Mouse (Mus musculus) kidney, adult 2 months (tissue): ENCODE results near the gene Ganab.
A peak's percentile ranks its signal among the peaks of the same experiment; 100 is the strongest.

Source experiments
- CTCF ChIP-seq: fragments of 200-500 bp; conservative IDR thresholded peaks from 2 replicates; pipeline ENCODE4 v1.5.1; 2011; ENCODE audit warnings: low read depth, mild to moderate bottlenecking, control low read depth, low read length, moderate library complexity, mixed read lengths; ENCODE audit not compliant: insufficient read depth, insufficient read length
- POLR2A ChIP-seq: fragments of 200-500 bp; IDR thresholded peaks from one replicate; pipeline ENCODE4 v1.6.1; 2011; ENCODE audit warnings: low read depth, low read length, control low read depth

- TF ChIP-seq CTCF, result peak; percentile 86
- no peak for TF ChIP-seq POLR2A
These were observed 40.2 kb upstream of the Ganab start for GRCm38 (mm10) chr19:8857689-8858088.
